Mouse (Mus musculus): ENCODE results near the gene Bcl7a.

Gene Bcl7a

DNA sequence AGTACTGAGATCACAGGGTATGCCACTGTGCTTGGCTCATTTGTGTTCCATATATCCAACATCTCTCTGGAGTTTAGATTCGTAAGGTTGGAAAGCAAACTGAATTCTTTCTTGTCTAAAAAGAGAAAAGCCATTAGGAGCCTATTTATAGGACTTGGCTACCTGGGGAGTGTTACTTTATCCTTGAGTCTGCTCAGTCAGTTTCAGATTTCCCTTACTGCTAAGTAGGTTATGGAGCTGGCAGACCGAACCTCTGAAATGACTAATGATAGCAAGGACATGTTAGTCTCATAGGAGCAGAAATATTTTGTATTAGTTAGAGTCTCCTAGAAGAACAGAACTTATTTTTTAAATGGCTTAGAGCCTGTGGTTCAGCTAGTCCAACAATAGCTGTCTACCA is 80.3 kb downstream of the Bcl7a start:
- no peak for DNase-seq
